Mouse (Mus musculus) small intestine, adult 2 months (tissue): Measurements from ENCODE around the gene Klf2.

Experiments
- CTCF ChIP-seq: fragments of 200-500 bp; IDR thresholded peaks from 2 replicates; pipeline ENCODE4 v1.5.1; 2012; ENCODE audit warnings: low read depth, mild to moderate bottlenecking, control low read depth, inconsistent platforms, low read length, moderate library complexity, mixed read lengths; ENCODE audit not compliant: insufficient replicate concordance, insufficient read length; ENCODE audit errors: extremely low read depth
- POLR2A ChIP-seq: fragments of 200-500 bp; IDR thresholded peaks from 2 replicates; pipeline ENCODE4 v1.6.1; 2012; ENCODE audit warnings: low read depth, mild to moderate bottlenecking, control low read depth, inconsistent platforms, low read length, moderate library complexity

DNA sequence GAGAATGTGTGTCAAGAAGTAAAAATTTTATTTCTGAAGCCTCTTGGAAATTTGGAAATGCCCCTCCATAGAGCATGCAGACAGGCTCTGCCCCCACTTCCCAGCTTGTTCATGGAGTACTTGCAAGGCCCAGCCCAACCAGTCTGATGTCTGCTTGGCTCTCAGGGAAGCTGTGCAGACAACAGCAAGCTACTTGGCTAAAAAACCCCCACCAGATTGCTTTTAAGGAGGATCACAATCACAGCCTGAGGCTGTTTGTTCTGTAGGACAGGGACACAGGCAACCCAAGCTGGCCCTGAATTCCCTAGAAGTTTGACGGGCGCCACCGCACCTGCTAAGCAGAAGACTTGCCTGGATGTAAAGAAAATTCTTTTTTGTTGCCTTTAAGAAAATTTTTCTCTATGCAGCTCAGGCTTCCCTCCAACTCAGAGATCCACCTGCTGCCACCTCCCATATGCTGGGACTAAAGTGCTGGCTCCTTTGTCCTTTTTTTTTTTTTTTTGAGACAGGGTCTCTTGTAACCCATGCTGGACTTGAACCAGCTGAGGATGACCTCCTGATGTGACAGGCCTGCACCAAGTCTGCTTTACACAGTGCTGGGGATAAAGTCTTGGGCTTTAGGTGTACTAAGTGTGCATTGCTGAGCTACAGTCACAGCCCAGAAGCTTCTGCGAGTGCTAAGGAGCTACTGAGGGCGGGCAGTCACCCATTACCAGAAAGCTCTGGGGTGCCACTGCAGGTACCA, 23.9 kb downstream of the Klf2 start:
- TF ChIP-seq CTCF (no peak), POLR2A (no peak)
